Mouse (Mus musculus) heart, postnatal 14 days (tissue): Measurements from ENCODE around the gene Gm29094. TPM values are rescaled to one million over a fixed set of nuclear protein-coding genes. Genes with fewer than 3 reads are reported as not detected.
"Not testable (repeated sequence)": the region's sequence is repeated elsewhere in the genome, so short reads cannot be mapped to it uniquely, and the experiment has no call there.

Experiments
- DNase-seq, 2 experiments: peaks; one replicate each; pipeline ENCODE4 v3.0.0; 2021 to 2022
- intact Hi-C: fragments of 180-260 bp; cut with DNase I; formaldehyde crosslinking; loops from one replicate; pipeline ENCODE4 v1.15.1; 2025
- long read RNA-seq, 2 experiments: library from polyadenylated mRNA; stranded (forward); transcript quantifications; one replicate each; pipeline ENCODE4 v2.0.0; 2021
- total RNA-seq, 2 experiments: library from RNA; stranded (reverse); gene quantifications; 2 replicates each; pipeline ENCODE4 v1.2.3; 2021

The Gm29094 gene
- total RNA-seq, result under 1 TPM in 1 of 2 experiments, not detected in 1; 0.98 TPM
- long read RNA-seq, experiment 1, result 0 reads
- long read RNA-seq, experiment 2, result 0 reads

- peak in 1 of 2 experiments; percentile 8 for DNase-seq
- intact Hi-C loops, result not testable (repeated sequence)
Measured at GRCm38 (mm10) chr9:89198969-89199416, at the start of gene Gm29094, which contains the start of gene Bcl2a1b. TSS of gene Gm29094 (plus strand) at chr9:89199379. TSS of gene Bcl2a1b (plus strand) at chr9:89199209.

- intact Hi-C loops, DNase-seq: not testable (repeated sequence)
Measured at GRCm38 (mm10) chr9:89172539-89172938, 26.6 kb upstream of the Gm29094 start.

- peak; percentile 67 to 83 for DNase-seq
- intact Hi-C loops, result not testable (repeated sequence)
Measured at GRCm38 (mm10) chr9:89178833-89179232, 20.3 kb upstream of the Gm29094 start.

GRCm38 (mm10) chr9:89179469-89179868 lies 19.7 kb upstream of the Gm29094 start:
- intact Hi-C loops, DNase-seq: not testable (repeated sequence)

GRCm38 (mm10) chr9:89187006-89187405 lies 12.2 kb upstream of the Gm29094 start:
- DNase-seq, intact Hi-C loops: not testable (repeated sequence)

GRCm38 (mm10) chr9:89195483-89195882 lies 3.7 kb upstream of the Gm29094 start:
- intact Hi-C loops, DNase-seq: not testable (repeated sequence)

GRCm38 (mm10) chr9:89197509-89197908 lies 1.7 kb upstream of the Gm29094 start:
- DNase-seq, intact Hi-C loops: not testable (repeated sequence)

- DNase-seq, intact Hi-C loops: not testable (repeated sequence)
Measured at GRCm38 (mm10) chr9:89198349-89198748, 830 bp upstream of the Gm29094 start.

GRCm38 (mm10) chr9:89202256-89202655 lies 3.1 kb downstream of the Gm29094 start:
- intact Hi-C loops, result not testable (repeated sequence)

GRCm38 (mm10) chr9:89208939-89209338 lies 9.8 kb downstream of the Gm29094 start:
- intact Hi-C loops, result not testable (repeated sequence)

More at GRCm38 (mm10) chr9:89202256-89202655, 3.1 kb downstream of the Gm29094 start:
- DNase-seq, result not testable (repeated sequence)

GRCm38 (mm10) chr9:89210353-89211064 lies 11.3 kb downstream of the Gm29094 start, which contains the start of gene Mthfs:
TSS of gene Mthfs (plus strand) at chr9:89210676.
- DNase-seq, intact Hi-C loops: not testable (repeated sequence)

More at GRCm38 (mm10) chr9:89208939-89209338, 9.8 kb downstream of the Gm29094 start:
- not testable (repeated sequence) for DNase-seq

- DNase-seq, result peak; percentile 85
- intact Hi-C loops, result not testable (repeated sequence)
Measured at GRCm38 (mm10) chr9:89211065-89211858, 12.1 kb downstream of the Gm29094 start.

- intact Hi-C loops, result not testable (repeated sequence)
- DNase-seq, result peak in 1 of 2 experiments; percentile 15
Measured at GRCm38 (mm10) chr9:89212428-89212827, 13.2 kb downstream of the Gm29094 start.

GRCm38 (mm10) chr9:89218174-89218573 lies 19.0 kb downstream of the Gm29094 start:
- intact Hi-C loops, DNase-seq: not testable (repeated sequence)

GRCm38 (mm10) chr9:89219668-89220067 lies 20.5 kb downstream of the Gm29094 start:
- not testable (repeated sequence) for DNase-seq

GRCm38 (mm10) chr9:89220704-89221287 lies 21.6 kb downstream of the Gm29094 start:
- intact Hi-C loops, result loop anchor here (10.0 kb wide), 1 partner anchor 454 kb away; no protein-coding TSS in a partner anchor

More at GRCm38 (mm10) chr9:89219668-89220067, 20.5 kb downstream of the Gm29094 start:
- intact Hi-C loops, result loop anchor here (10.0 kb wide), 1 partner anchor 455 kb away; no protein-coding TSS in a partner anchor

GRCm38 (mm10) chr9:89226071-89226470 lies 26.9 kb downstream of the Gm29094 start:
- intact Hi-C loops, result loop anchor here (5.0 to 10.0 kb wide), 2 partner anchors 449 to 519 kb away; no protein-coding TSS in a partner anchor
- DNase-seq, result peak in 1 of 2 experiments; percentile 27

More at GRCm38 (mm10) chr9:89220704-89221287, 21.6 kb downstream of the Gm29094 start:
- DNase-seq, result not testable (repeated sequence)

- intact Hi-C loops, result loop anchor here (5.0 to 10.0 kb wide), 2 partner anchors 447 to 521 kb away; no protein-coding TSS in a partner anchor
- DNase-seq, result no peak
Measured at GRCm38 (mm10) chr9:89228122-89228521, 28.9 kb downstream of the Gm29094 start.

- DNase-seq, result peak; percentile 33 to 55
- intact Hi-C loops, result not testable (repeated sequence)
Measured at GRCm38 (mm10) chr9:89230897-89231497, 31.8 kb downstream of the Gm29094 start.
